Mouse (Mus musculus): ENCODE measurements at regions not wholly inside any gene's neighbourhood (a gene's known extent, or its start where the extent isn't known, plus 50 kb on each side); places are given as distances from the start of the nearest gene placed in this dataset.
"Not testable (repeated sequence)": the region's sequence is repeated elsewhere in the genome, so short reads cannot be mapped to it uniquely, and the experiment has no call there.

GRCm38 (mm10) chr13:89375526-89376474 lies 163.8 kb upstream of the Hapln1 start:
- peak in 1 of 2 experiments; percentile 68; a peak in 2 of 4 replicates for ATAC-seq (replicated peaks in 1 of 2; ENCODE audit: insufficient read depth in 1 of 2, low FRiP score in 2 of 2, low TSS enrichment in 1 of 2, low read depth in 1 of 2, poor library complexity in 2 of 2, severe bottlenecking in 2 of 2)

GRCm38 (mm10) chr13:89378365-89378764 lies 161.2 kb upstream of the Hapln1 start:
- ATAC-seq (replicated peaks in 1 of 2; ENCODE audit: insufficient read depth in 1 of 2, low FRiP score in 2 of 2, low TSS enrichment in 1 of 2, low read depth in 1 of 2, poor library complexity in 2 of 2, severe bottlenecking in 2 of 2), result no peak

GRCm38 (mm10) chr13:89383619-89384190 lies 155.9 kb upstream of the Hapln1 start:
- not testable (repeated sequence) for ATAC-seq (replicated peaks in 1 of 2; ENCODE audit: insufficient read depth in 1 of 2, low FRiP score in 2 of 2, low TSS enrichment in 1 of 2, low read depth in 1 of 2, poor library complexity in 2 of 2, severe bottlenecking in 2 of 2)

- ATAC-seq (replicated peaks in 1 of 2; ENCODE audit: insufficient read depth in 1 of 2, low FRiP score in 2 of 2, low TSS enrichment in 1 of 2, low read depth in 1 of 2, poor library complexity in 2 of 2, severe bottlenecking in 2 of 2), result peak in 1 of 2 experiments; percentile 40; a peak in 1 of 4 replicates
Observed at GRCm38 (mm10) chr13:89384598-89385145, 154.9 kb upstream of the Hapln1 start.

- ATAC-seq (replicated peaks in 1 of 2; ENCODE audit: insufficient read depth in 1 of 2, low FRiP score in 2 of 2, low TSS enrichment in 1 of 2, low read depth in 1 of 2, poor library complexity in 2 of 2, severe bottlenecking in 2 of 2), result peak in 1 of 2 experiments; percentile 28; a peak in 1 of 4 replicates
Observed at GRCm38 (mm10) chr13:89387416-89387815, 152.2 kb upstream of the Hapln1 start.

GRCm38 (mm10) chr13:89389149-89389548 lies 150.4 kb upstream of the Hapln1 start:
- peak; percentile 56 to 86; a peak in 2 of 4 replicates for ATAC-seq (replicated peaks in 1 of 2; ENCODE audit: insufficient read depth in 1 of 2, low FRiP score in 2 of 2, low TSS enrichment in 1 of 2, low read depth in 1 of 2, poor library complexity in 2 of 2, severe bottlenecking in 2 of 2)

GRCm38 (mm10) chr13:89394717-89395344 lies 144.8 kb upstream of the Hapln1 start:
- ATAC-seq (replicated peaks in 1 of 2; ENCODE audit: insufficient read depth in 1 of 2, low FRiP score in 2 of 2, low TSS enrichment in 1 of 2, low read depth in 1 of 2, poor library complexity in 2 of 2, severe bottlenecking in 2 of 2), result no peak

- no peak for ATAC-seq (replicated peaks in 1 of 2; ENCODE audit: insufficient read depth in 1 of 2, low FRiP score in 2 of 2, low TSS enrichment in 1 of 2, low read depth in 1 of 2, poor library complexity in 2 of 2, severe bottlenecking in 2 of 2)
Observed at GRCm38 (mm10) chr13:89395851-89396250, 143.7 kb upstream of the Hapln1 start.

- ATAC-seq (replicated peaks in 1 of 2; ENCODE audit: insufficient read depth in 1 of 2, low FRiP score in 2 of 2, low TSS enrichment in 1 of 2, low read depth in 1 of 2, poor library complexity in 2 of 2, severe bottlenecking in 2 of 2), result peak; percentile 87 to 88; a peak in 3 of 4 replicates
Observed at GRCm38 (mm10) chr13:89401084-89401671, 138.4 kb upstream of the Hapln1 start.

GRCm38 (mm10) chr13:89410504-89410903 lies 129.1 kb upstream of the Hapln1 start:
- no peak for ATAC-seq (replicated peaks in 1 of 2; ENCODE audit: insufficient read depth in 1 of 2, low FRiP score in 2 of 2, low TSS enrichment in 1 of 2, low read depth in 1 of 2, poor library complexity in 2 of 2, severe bottlenecking in 2 of 2)

GRCm38 (mm10) chr13:89412768-89413487 lies 126.7 kb upstream of the Hapln1 start:
- no peak for ATAC-seq (replicated peaks in 1 of 2; ENCODE audit: insufficient read depth in 1 of 2, low FRiP score in 2 of 2, low TSS enrichment in 1 of 2, low read depth in 1 of 2, poor library complexity in 2 of 2, severe bottlenecking in 2 of 2)

- peak; percentile 88 to 94 for ATAC-seq (replicated peaks in 1 of 2; ENCODE audit: insufficient read depth in 1 of 2, low FRiP score in 2 of 2, low TSS enrichment in 1 of 2, low read depth in 1 of 2, poor library complexity in 2 of 2, severe bottlenecking in 2 of 2)
Observed at GRCm38 (mm10) chr13:89418804-89419203, 120.8 kb upstream of the Hapln1 start.

GRCm38 (mm10) chr13:89421833-89422232 lies 117.8 kb upstream of the Hapln1 start:
- ATAC-seq (replicated peaks in 1 of 2; ENCODE audit: insufficient read depth in 1 of 2, low FRiP score in 2 of 2, low TSS enrichment in 1 of 2, low read depth in 1 of 2, poor library complexity in 2 of 2, severe bottlenecking in 2 of 2), result no peak

GRCm38 (mm10) chr13:89423491-89423890 lies 116.1 kb upstream of the Hapln1 start:
- no peak for ATAC-seq (replicated peaks in 1 of 2; ENCODE audit: insufficient read depth in 1 of 2, low FRiP score in 2 of 2, low TSS enrichment in 1 of 2, low read depth in 1 of 2, poor library complexity in 2 of 2, severe bottlenecking in 2 of 2)

GRCm38 (mm10) chr13:89428272-89429071 lies 111.1 kb upstream of the Hapln1 start:
- ATAC-seq (replicated peaks in 1 of 2; ENCODE audit: insufficient read depth in 1 of 2, low FRiP score in 2 of 2, low TSS enrichment in 1 of 2, low read depth in 1 of 2, poor library complexity in 2 of 2, severe bottlenecking in 2 of 2), result peak; percentile 29 to 67; a peak in 2 of 4 replicates

GRCm38 (mm10) chr13:89444847-89445246 lies 94.7 kb upstream of the Hapln1 start:
- no peak for ATAC-seq (replicated peaks in 1 of 2; ENCODE audit: insufficient read depth in 1 of 2, low FRiP score in 2 of 2, low TSS enrichment in 1 of 2, low read depth in 1 of 2, poor library complexity in 2 of 2, severe bottlenecking in 2 of 2)

Measured in hematopoietic stem cell, adult 5-6 weeks (primary cell).